Mouse (Mus musculus): ENCODE measurements at regions not wholly inside any gene's neighbourhood (a gene's known extent, or its start where the extent isn't known, plus 50 kb on each side); places are given as distances from the start of the nearest gene placed in this dataset.

- TF ChIP-seq CTCF (IDR thresholded peaks at IDR 0.05; ENCODE audit: borderline replicate concordance, insufficient read depth, low read length) (no peak), POLR2A (IDR thresholded peaks at IDR 0.05; ENCODE audit: low read depth, low read length) (no peak)
Observed at GRCm38 (mm10) chr12:39931251-39931650, 106.6 kb downstream of the Arl4a start.

All from embryonic fibroblast, embryonic 13.5 days (primary cell).